Mouse (Mus musculus): ENCODE data around the gene Naif1. TPM values are rescaled to one million over a fixed set of nuclear protein-coding genes. Genes with fewer than 3 reads are reported as not detected.
A peak's percentile ranks its signal among the peaks of the same experiment; 100 is the strongest.

Naif1 gene
- polyA plus RNA-seq, 1 experiment from 2014 or later = 4.5 TPM

GRCm38 (mm10) chr2:32495185-32495726, 45.0 kb downstream of the Naif1 start:
- Histone ChIP-seq H3K27me3 (ENCODE audit: control insufficient read depth, insufficient read depth, low read length) (no peaks in the 10 kb centered on the region), H3K4me1 (ENCODE audit: control insufficient read depth in 2 of 2, insufficient read depth in 2 of 2, low read length in 2 of 2) (peaks cover 5 to 6% of the 10 kb centered on the region in 2 experiments; a peak in 2 of 4 replicates), H3K36me3 (ENCODE audit: control insufficient read depth, insufficient read depth, low read length) (no peaks in the 10 kb centered on the region), H3K4me3 (ENCODE audit: control insufficient read depth in 1 of 2, insufficient read depth in 1 of 2, low read depth in 1 of 2, low read length in 2 of 2) (no peak overlapping the region), H3K27ac (replicated peaks in 1 of 2; ENCODE audit: control insufficient read depth in 1 of 2, insufficient read depth in 1 of 2, low read depth in 2 of 2, low read length in 2 of 2) (no peak overlapping the region), H3K4me2 (ENCODE audit: low read length) (peak overlapping the region; percentile 18; the same call in 1 of the 2 replicates), H3K9me3 (ENCODE audit: control insufficient read depth, low read length) (peaks cover 8% of the 10 kb centered on the region; the same call in 1 of the 2 replicates), H3K9ac (ENCODE audit: low read length) (no peak overlapping the region)
- no peak for ATAC-seq (ENCODE audit: insufficient number of reproducible peaks, insufficient read depth, low FRiP score, low read depth)
- WGBS = 61% methylated on average over 20 of the region's 20 CpGs

- Histone ChIP-seq H3K27ac (replicated peaks in 1 of 2; ENCODE audit: control insufficient read depth in 1 of 2, insufficient read depth in 1 of 2, low read depth in 2 of 2, low read length in 2 of 2) (no peak overlapping the region), H3K9ac (ENCODE audit: low read length) (no peak overlapping the region), H3K4me3 (ENCODE audit: control insufficient read depth in 1 of 2, insufficient read depth in 1 of 2, low read depth in 1 of 2, low read length in 2 of 2) (no peak overlapping the region), H3K9me3 (ENCODE audit: control insufficient read depth, low read length) (peaks cover 8% of the 10 kb centered on the region; the same call in 1 of the 2 replicates), H3K4me2 (ENCODE audit: low read length) (no peak overlapping the region), H3K36me3 (ENCODE audit: control insufficient read depth, insufficient read depth, low read length) (no peaks in the 10 kb centered on the region), H3K27me3 (ENCODE audit: control insufficient read depth, insufficient read depth, low read length) (no peaks in the 10 kb centered on the region), H3K4me1 (ENCODE audit: control insufficient read depth in 2 of 2, insufficient read depth in 2 of 2, low read length in 2 of 2) (peaks cover 5 to 6% of the 10 kb centered on the region in 2 experiments; a peak in 2 of 4 replicates)
- WGBS = 57% methylated on average over 5 of the region's 5 CpGs
- no peak for ATAC-seq (ENCODE audit: insufficient number of reproducible peaks, insufficient read depth, low FRiP score, low read depth)
These were observed 45.9 kb downstream of the Naif1 start for GRCm38 (mm10) chr2:32496190-32496589.

GRCm38 (mm10) chr2:32499365-32499764, 49.1 kb downstream of the Naif1 start:
- H3K4me2 ChIP-seq (ENCODE audit: low read length) = no peak overlapping the region
- no peak for ATAC-seq (ENCODE audit: insufficient number of reproducible peaks, insufficient read depth, low FRiP score, low read depth)
- H3K4me3 ChIP-seq (ENCODE audit: control insufficient read depth in 1 of 2, insufficient read depth in 1 of 2, low read depth in 1 of 2, low read length in 2 of 2) = no peak overlapping the region
- H3K36me3 ChIP-seq (ENCODE audit: control insufficient read depth, insufficient read depth, low read length) = no peaks in the 10 kb centered on the region
- no peaks in the 10 kb centered on the region for H3K27me3 ChIP-seq (ENCODE audit: control insufficient read depth, insufficient read depth, low read length)
- peaks cover 8% of the 10 kb centered on the region; the same call in 1 of the 2 replicates for H3K9me3 ChIP-seq (ENCODE audit: control insufficient read depth, low read length)
- H3K27ac ChIP-seq (replicated peaks in 1 of 2; ENCODE audit: control insufficient read depth in 1 of 2, insufficient read depth in 1 of 2, low read depth in 2 of 2, low read length in 2 of 2) = no peak overlapping the region
- peaks cover 5 to 6% of the 10 kb centered on the region in 2 experiments; a peak in 2 of 4 replicates for H3K4me1 ChIP-seq (ENCODE audit: control insufficient read depth in 2 of 2, insufficient read depth in 2 of 2, low read length in 2 of 2)
- 75% methylated on average over 4 of the region's 4 CpGs for WGBS
- no peak overlapping the region for H3K9ac ChIP-seq (ENCODE audit: low read length)

GRCm38 (mm10) chr2:32500461-32500860, 50.2 kb downstream of the Naif1 start:
- H3K27ac ChIP-seq (replicated peaks in 1 of 2; ENCODE audit: control insufficient read depth in 1 of 2, insufficient read depth in 1 of 2, low read depth in 2 of 2, low read length in 2 of 2) = no peak overlapping the region
- H3K4me2 ChIP-seq (ENCODE audit: low read length) = no peak overlapping the region
- peaks cover 8% of the 10 kb centered on the region; the same call in 1 of the 2 replicates for H3K9me3 ChIP-seq (ENCODE audit: control insufficient read depth, low read length)
- no peaks in the 10 kb centered on the region for H3K36me3 ChIP-seq (ENCODE audit: control insufficient read depth, insufficient read depth, low read length)
- ATAC-seq (ENCODE audit: insufficient number of reproducible peaks, insufficient read depth, low FRiP score, low read depth) = no peak
- no peak overlapping the region for H3K4me3 ChIP-seq (ENCODE audit: control insufficient read depth in 1 of 2, insufficient read depth in 1 of 2, low read depth in 1 of 2, low read length in 2 of 2)
- no peaks in the 10 kb centered on the region for H3K27me3 ChIP-seq (ENCODE audit: control insufficient read depth, insufficient read depth, low read length)
- WGBS = 74% methylated on average over 5 of the region's 5 CpGs
- H3K9ac ChIP-seq (ENCODE audit: low read length) = no peak overlapping the region
- H3K4me1 ChIP-seq (ENCODE audit: control insufficient read depth in 2 of 2, insufficient read depth in 2 of 2, low read length in 2 of 2) = peaks cover 0 to 1% of the 10 kb centered on the region in 2 experiments; a peak in 1 of 4 replicates

GRCm38 (mm10) chr2:32501754-32502324, 51.6 kb downstream of the Naif1 start:
- Histone ChIP-seq H3K27ac (replicated peaks in 1 of 2; ENCODE audit: control insufficient read depth in 1 of 2, insufficient read depth in 1 of 2, low read depth in 2 of 2, low read length in 2 of 2) (no peak overlapping the region), H3K4me1 (ENCODE audit: control insufficient read depth in 2 of 2, insufficient read depth in 2 of 2, low read length in 2 of 2) (peaks cover 0 to 2% of the 10 kb centered on the region in 2 experiments; a peak in 1 of 4 replicates)
- no peak for ATAC-seq (ENCODE audit: insufficient number of reproducible peaks, insufficient read depth, low FRiP score, low read depth)

GRCm38 (mm10) chr2:32502843-32503242, 52.6 kb downstream of the Naif1 start:
- no peak overlapping the region for H3K9ac ChIP-seq (ENCODE audit: low read length)
- peaks cover 11% of the 10 kb centered on the region; the same call in 1 of the 2 replicates for H3K9me3 ChIP-seq (ENCODE audit: control insufficient read depth, low read length)
- 89% methylated on average over 12 of the region's 12 CpGs for WGBS
- no peak overlapping the region for H3K4me2 ChIP-seq (ENCODE audit: low read length)
- H3K27me3 ChIP-seq (ENCODE audit: control insufficient read depth, insufficient read depth, low read length) = no peaks in the 10 kb centered on the region
- no peak for ATAC-seq (ENCODE audit: insufficient number of reproducible peaks, insufficient read depth, low FRiP score, low read depth)
- no peak overlapping the region for H3K4me3 ChIP-seq (ENCODE audit: control insufficient read depth in 1 of 2, insufficient read depth in 1 of 2, low read depth in 1 of 2, low read length in 2 of 2)
- H3K27ac ChIP-seq (replicated peaks in 1 of 2; ENCODE audit: control insufficient read depth in 1 of 2, insufficient read depth in 1 of 2, low read depth in 2 of 2, low read length in 2 of 2) = no peak overlapping the region
- no peaks in the 10 kb centered on the region for H3K36me3 ChIP-seq (ENCODE audit: control insufficient read depth, insufficient read depth, low read length)
- peaks cover 3 to 7% of the 10 kb centered on the region in 2 experiments; a peak in 1 of 4 replicates for H3K4me1 ChIP-seq (ENCODE audit: control insufficient read depth in 2 of 2, insufficient read depth in 2 of 2, low read length in 2 of 2)

More at GRCm38 (mm10) chr2:32501754-32502324, 51.6 kb downstream of the Naif1 start:
- Histone ChIP-seq H3K9me3 (ENCODE audit: control insufficient read depth, low read length) (peaks cover 11% of the 10 kb centered on the region; the same call in 1 of the 2 replicates), H3K9ac (ENCODE audit: low read length) (no peak overlapping the region), H3K4me3 (ENCODE audit: control insufficient read depth in 1 of 2, insufficient read depth in 1 of 2, low read depth in 1 of 2, low read length in 2 of 2) (no peak overlapping the region), H3K36me3 (ENCODE audit: control insufficient read depth, insufficient read depth, low read length) (no peaks in the 10 kb centered on the region), H3K4me2 (ENCODE audit: low read length) (no peak overlapping the region), H3K27me3 (ENCODE audit: control insufficient read depth, insufficient read depth, low read length) (no peaks in the 10 kb centered on the region)
- 69% methylated on average over 5 of the region's 5 CpGs for WGBS

- 54% methylated on average over 3 of the region's 3 CpGs for WGBS
- ATAC-seq (ENCODE audit: insufficient number of reproducible peaks, insufficient read depth, low FRiP score, low read depth) = no peak
- Histone ChIP-seq H3K27me3 (ENCODE audit: control insufficient read depth, insufficient read depth, low read length) (no peaks in the 10 kb centered on the region), H3K9ac (ENCODE audit: low read length) (no peak overlapping the region), H3K4me2 (ENCODE audit: low read length) (no peak overlapping the region), H3K4me1 (ENCODE audit: control insufficient read depth in 2 of 2, insufficient read depth in 2 of 2, low read length in 2 of 2) (peaks cover 3 to 9% of the 10 kb centered on the region in 2 experiments; a peak in 1 of 4 replicates), H3K9me3 (ENCODE audit: control insufficient read depth, low read length) (peaks cover 9% of the 10 kb centered on the region; the same call in 1 of the 2 replicates), H3K27ac (replicated peaks in 1 of 2; ENCODE audit: control insufficient read depth in 1 of 2, insufficient read depth in 1 of 2, low read depth in 2 of 2, low read length in 2 of 2) (no peak overlapping the region), H3K4me3 (ENCODE audit: control insufficient read depth in 1 of 2, insufficient read depth in 1 of 2, low read depth in 1 of 2, low read length in 2 of 2) (no peak overlapping the region), H3K36me3 (ENCODE audit: control insufficient read depth, insufficient read depth, low read length) (no peaks in the 10 kb centered on the region)
These were observed 53.3 kb downstream of the Naif1 start for GRCm38 (mm10) chr2:32503588-32503987.

All from heart, embryonic 14.5 days (tissue).